Mouse (Mus musculus) MEL (cell line): ENCODE data around the gene Skap2. TPM values are rescaled to one million over a fixed set of nuclear protein-coding genes. Genes with fewer than 3 reads are reported as not detected.

Source experiments
- DNase-seq: peaks from one replicate; pipeline ENCODE4 v3.0.0; 2011; ENCODE audit warnings: low read depth, low spot score
- H3K27ac ChIP-seq: 2 replicates; pipeline ENCODE4 v1.5.1; 2012; ENCODE audit warnings: low read depth, mild to moderate bottlenecking, control low read depth, low read length, moderate library complexity; ENCODE audit not compliant: control insufficient read depth
- H3K27me3 ChIP-seq, 2 experiments: fragments of 150-350 bp in 1 of 2; sonication (generic) in 1 of 2; 2 replicates each; pipeline ENCODE4 v1.6.1; 2012; ENCODE audit warnings: low read length in 2 of 2, mild to moderate bottlenecking in 2 of 2, improper control_type of control experiment in 1 of 2, moderate library complexity in 1 of 2; ENCODE audit not compliant: insufficient read depth in 2 of 2, control insufficient read depth in 1 of 2
- H3K36me3 ChIP-seq, 2 experiments: 2 replicates each; pipeline ENCODE4 v1.6.1; 2012 to 2014; ENCODE audit warnings: low read length in 2 of 2, improper control_type of control experiment in 1 of 2, inconsistent platforms in 1 of 2, mild to moderate bottlenecking in 1 of 2; ENCODE audit not compliant: insufficient read depth in 2 of 2, control insufficient read depth in 1 of 2
- H3K4me1 ChIP-seq, 2 experiments: fragments of 150-350 bp in 1 of 2; sonication (generic) in 1 of 2; 2 replicates each; pipeline ENCODE4 v1.6.1; 2012; ENCODE audit warnings: low read length in 2 of 2, improper control_type of control experiment in 1 of 2, mild to moderate bottlenecking in 1 of 2; ENCODE audit not compliant: insufficient read depth in 2 of 2, control insufficient read depth in 1 of 2
- H3K4me3 ChIP-seq, 2 experiments: fragments of 150-350 bp in 1 of 2; sonication (generic) in 1 of 2; 2 replicates each; pipeline ENCODE4 v1.5.1; 2012; ENCODE audit warnings: low read depth in 2 of 2, low read length in 2 of 2, mild to moderate bottlenecking in 2 of 2, moderate library complexity in 2 of 2, control low read depth in 1 of 2, improper control_type of control experiment in 1 of 2; ENCODE audit not compliant: control insufficient read depth in 1 of 2, insufficient read depth in 1 of 2
- H3K79me2 ChIP-seq: 2 replicates; pipeline ENCODE4 v1.6.1; 2012; ENCODE audit warnings: mild to moderate bottlenecking, low read length, moderate library complexity; ENCODE audit not compliant: control insufficient read depth, poor library complexity, insufficient read depth
- H3K9ac ChIP-seq: 2 replicates; pipeline ENCODE4 v1.6.1; 2012; ENCODE audit warnings: low read depth, mild to moderate bottlenecking, control low read depth, low read length, moderate library complexity; ENCODE audit not compliant: control insufficient read depth, poor library complexity, severe bottlenecking
- H3K9me3 ChIP-seq: fragments of 150-350 bp; sonication (generic); replicated peaks from 2 replicates; pipeline ENCODE4 v1.6.1; 2012; ENCODE audit warnings: mild to moderate bottlenecking, low read length, improper control_type of control experiment, moderate library complexity; ENCODE audit not compliant: insufficient read depth
- CHD1 ChIP-seq: IDR thresholded peaks from 2 replicates; pipeline ENCODE4 v1.6.1; 2012; ENCODE audit warnings: low read depth, mild to moderate bottlenecking, inconsistent platforms, low read length, improper control_type of control experiment
- CTCF ChIP-seq, 3 experiments: IDR thresholded peaks in 2 of 3; conservative IDR thresholded peaks in 1 of 3; 2 replicates each; pipeline ENCODE4 v1.5.1; 2011 to 2012; ENCODE audit warnings: low read length in 3 of 3, low read depth in 2 of 3, mild to moderate bottlenecking in 2 of 3, improper control_type of control experiment in 1 of 3, inconsistent platforms in 1 of 3, mixed read lengths in 1 of 3, moderate library complexity in 1 of 3; ENCODE audit not compliant: control insufficient read depth in 1 of 3, insufficient read depth in 1 of 3, poor library complexity in 1 of 3, severe bottlenecking in 1 of 3
- EP300 ChIP-seq, 2 experiments: IDR thresholded peaks; 2 replicates each; pipeline ENCODE4 v1.6.1; 2011; ENCODE audit warnings: improper control_type of control experiment in 2 of 2, low read length in 2 of 2, low read depth in 1 of 2, mild to moderate bottlenecking in 1 of 2
- GABPA ChIP-seq: IDR thresholded peaks from 2 replicates; pipeline ENCODE4 v1.6.1; 2012; ENCODE audit warnings: low read depth, mild to moderate bottlenecking, inconsistent platforms, low read length, improper control_type of control experiment, moderate library complexity
- GATA1 ChIP-seq: IDR thresholded peaks from 2 replicates; pipeline ENCODE4 v1.6.1; 2011; ENCODE audit warnings: low read depth, low read length, improper control_type of control experiment
- HCFC1 ChIP-seq: IDR thresholded peaks from 2 replicates; pipeline ENCODE4 v1.6.1; 2012; ENCODE audit warnings: low read depth, mild to moderate bottlenecking, inconsistent platforms, low read length, improper control_type of control experiment, moderate library complexity
- JUND ChIP-seq: IDR thresholded peaks from 2 replicates; pipeline ENCODE4 v1.6.1; 2011; ENCODE audit warnings: low read depth, mild to moderate bottlenecking, improper control_type of control experiment, low read length
- KAT2A ChIP-seq: conservative IDR thresholded peaks from 2 replicates; pipeline ENCODE4 v1.6.1; 2012; ENCODE audit warnings: low read depth, low read length, improper control_type of control experiment, inconsistent platforms
- MAX ChIP-seq: IDR thresholded peaks from 2 replicates; pipeline ENCODE4 v1.6.1; 2011; ENCODE audit warnings: low read length, improper control_type of control experiment
- MAZ ChIP-seq: IDR thresholded peaks from 2 replicates; pipeline ENCODE4 v1.6.1; 2012; ENCODE audit warnings: low read depth, mild to moderate bottlenecking, inconsistent platforms, low read length, improper control_type of control experiment
- MXI1 ChIP-seq: IDR thresholded peaks from 2 replicates; pipeline ENCODE4 v1.6.1; 2011; ENCODE audit warnings: mild to moderate bottlenecking, low read depth, low read length, improper control_type of control experiment
- NELFE ChIP-seq: IDR thresholded peaks from 2 replicates; pipeline ENCODE4 v1.6.1; 2011; ENCODE audit warnings: low read depth, low read length, improper control_type of control experiment
- POLR2AphosphoS2 ChIP-seq: IDR thresholded peaks from 2 replicates; pipeline ENCODE4 v1.6.1; 2011; ENCODE audit warnings: low read length, improper control_type of control experiment
- RCOR1 ChIP-seq: IDR thresholded peaks from 2 replicates; pipeline ENCODE4 v1.6.1; 2012; ENCODE audit warnings: low read depth, mild to moderate bottlenecking, inconsistent platforms, low read length, improper control_type of control experiment
- TAL1 ChIP-seq: IDR thresholded peaks from 2 replicates; pipeline ENCODE4 v1.6.1; 2012; ENCODE audit warnings: mild to moderate bottlenecking, inconsistent platforms, low read length, moderate library complexity, mixed read lengths
- UBTF ChIP-seq: IDR thresholded peaks from 2 replicates; pipeline ENCODE4 v1.6.1; 2012; ENCODE audit warnings: low read depth, mild to moderate bottlenecking, inconsistent platforms, low read length, improper control_type of control experiment, moderate library complexity, borderline replicate concordance; ENCODE audit not compliant: insufficient read depth
- ZMIZ1 ChIP-seq: IDR thresholded peaks from 2 replicates; pipeline ENCODE4 v1.6.1; 2012; ENCODE audit warnings: low read depth, mild to moderate bottlenecking, inconsistent platforms, low read length, improper control_type of control experiment, moderate library complexity
- polyA plus RNA-seq, 2 experiments: library from polyadenylated mRNA; stranded (reverse) in 1 of 2; unstranded in 1 of 2; fragments of >175 nt in 1 of 2; fragments of >200 nt in 1 of 2; gene quantifications; 2 replicates each; pipeline versions ENCODE4 v1.2.1 to v1.2.4; 2012; ENCODE audit warnings: low replicate concordance in 2 of 2, low read depth in 1 of 2; ENCODE audit not compliant: insufficient read length in 2 of 2, insufficient read depth in 1 of 2, missing spikeins in 1 of 2
- total RNA-seq: library from RNA; depleted of rRNA; stranded (reverse); fragments of 300-350 nt; gene quantifications from 2 replicates; pipeline ENCODE4 v1.2.3, GENCODE M21; 2012

Gene Skap2
- total and polyA plus RNA-seq, 3 experiments: 17.8 to 31.3 TPM; not detected in 1

- no peak for TF ChIP-seq TAL1
- TF ChIP-seq KAT2A: no peak
- TF ChIP-seq GABPA: no peak
- no peak for TF ChIP-seq HCFC1
- no peak for TF ChIP-seq MAX
- TF ChIP-seq MXI1: no peak
- no peak for DNase-seq
- H3K79me2 ChIP-seq: no peaks in the 10 kb centered on the region
These were observed 103.9 kb downstream of the Skap2 start for GRCm38 (mm10) chr6:51908495-51908894.

GRCm38 (mm10) chr6:51905659-51906058 is 106.7 kb downstream of the Skap2 start:
- no peaks in the 10 kb centered on the region for H3K9me3 ChIP-seq
- H3K36me3 ChIP-seq: peaks cover 0 to 6% of the 10 kb centered on the region in 2 experiments; a peak in 3 of 4 replicates
- no peak overlapping the region for H3K4me3 ChIP-seq
- H3K79me2 ChIP-seq: no peaks in the 10 kb centered on the region
- no peak overlapping the region for H3K27ac ChIP-seq
- no peak overlapping the region for H3K9ac ChIP-seq
- TF ChIP-seq UBTF (no peak), CHD1 (no peak), CTCF (IDR thresholded peaks at IDR 0.05 in 2 of 3, conservative IDR thresholded peaks at IDR 0.05 in 1 of 3; ENCODE audit: control insufficient read depth in 1 of 3, insufficient read depth in 1 of 3, low read depth in 2 of 3, low read length in 3 of 3, poor library complexity in 1 of 3, severe bottlenecking in 1 of 3) (no peak), JUND (no peak), ZMIZ1 (no peak), NELFE (no peak), MAZ (no peak), RCOR1 (no peak)
- no peaks in the 10 kb centered on the region for H3K27me3 ChIP-seq
- H3K4me1 ChIP-seq: peaks cover 2 to 3% of the 10 kb centered on the region in 2 experiments; a peak in 2 of 4 replicates
- peak; percentile 39 for DNase-seq

More at GRCm38 (mm10) chr6:51908495-51908894, 103.9 kb downstream of the Skap2 start:
- H3K9me3 ChIP-seq: no peaks in the 10 kb centered on the region
- H3K27ac ChIP-seq: no peak overlapping the region
- no peaks in the 10 kb centered on the region for H3K4me1 ChIP-seq
- no peaks in the 10 kb centered on the region for H3K27me3 ChIP-seq
- no peak overlapping the region for H3K9ac ChIP-seq
- H3K4me3 ChIP-seq: no peak overlapping the region
- no peaks in the 10 kb centered on the region; a peak in 1 of 4 replicates for H3K36me3 ChIP-seq

- Histone ChIP-seq H3K27ac (no peak overlapping the region), H3K9ac (no peak overlapping the region), H3K4me1 (peaks cover 2 to 3% of the 10 kb centered on the region in 2 experiments; a peak in 2 of 4 replicates), H3K36me3 (peaks cover 0 to 6% of the 10 kb centered on the region in 2 experiments; a peak in 2 of 4 replicates), H3K79me2 (no peaks in the 10 kb centered on the region), H3K9me3 (no peaks in the 10 kb centered on the region), H3K27me3 (no peaks in the 10 kb centered on the region), H3K4me3 (no peak overlapping the region)
- DNase-seq: peak; percentile 77
- TF ChIP-seq POLR2AphosphoS2 (no peak), RCOR1 (0 out of 2 replicates have a peak, but pooled peaks have one; percentile 17), GATA1 (peak; percentile 71), EP300 (IDR thresholded peaks at IDR 0.05; ENCODE audit: low read depth in 1 of 2, low read length in 2 of 2) (peak; percentile 48 to 65), TAL1 (peak; percentile 73)
These were observed 110.8 kb downstream of the Skap2 start for GRCm38 (mm10) chr6:51901544-51901943.
